In the genomic region with DNA sequence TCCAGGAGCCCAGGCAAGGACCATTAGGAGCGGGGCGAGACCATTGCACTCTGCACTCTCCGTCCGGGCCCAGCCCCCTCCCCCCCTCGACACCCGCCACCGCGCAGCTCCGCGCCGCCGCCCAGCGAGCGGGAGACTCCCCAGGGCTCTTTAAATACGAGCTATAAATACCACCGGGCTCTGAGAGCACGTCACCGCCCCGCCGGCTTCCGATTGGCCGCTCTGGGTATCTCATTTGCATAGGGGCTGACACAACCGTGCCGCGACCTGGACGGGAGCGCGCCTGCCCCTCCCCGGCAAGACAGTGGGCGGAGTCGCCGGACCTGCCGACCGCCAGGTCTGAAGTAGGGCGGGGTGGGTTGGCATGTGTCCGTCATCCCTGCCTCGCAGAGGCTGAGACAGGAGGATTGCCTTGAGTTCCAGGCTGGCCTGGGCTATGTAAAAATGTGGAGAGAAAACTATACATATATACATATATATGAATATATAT, we compare ENCODE assay signal across 8 mouse cellular contexts.
DNase-seq lines count a peak whose midpoint lies in the region; ATAC-seq and TF ChIP-seq lines count a peak whose summit lies in the region.

No protein-coding gene starts in this region.

- peak overlapping the region; percentile 93 for H3K4me2 ChIP-seq in hindbrain, postnatal 0 days (ENCODE audit: low read depth, low read length)

- H3K36me3 ChIP-seq in hindbrain, postnatal 0 days (ENCODE audit: insufficient read depth, low read length), result no peaks in the 10 kb centered on the region
- H3K36me3 ChIP-seq in megakaryocyte, embryonic 14.5 days (replicated peaks; ENCODE audit: low read length), result no peaks in the 10 kb centered on the region

- peak overlapping the region; percentile 98 for H3K27ac ChIP-seq in gastrocnemius, adult 2 months
- H3K27ac ChIP-seq in hindbrain, postnatal 0 days, result peak overlapping the region; percentile 77

- peak overlapping the region; percentile 43 for H3K9ac ChIP-seq in hindbrain, postnatal 0 days (replicated peaks; ENCODE audit: low read length)

- no peaks in the 10 kb centered on the region for H3K9me3 ChIP-seq in hindbrain, postnatal 0 days (ENCODE audit: low read length)
- no peaks in the 10 kb centered on the region for H3K9me3 ChIP-seq in megakaryocyte, embryonic 14.5 days

- under 1% methylated on average over 30 of the region's 37 CpGs for WGBS in hindbrain, postnatal 0 days

- DNase-seq in WW6 (ENCODE audit: low read depth, low spot score), result peak; percentile 91
- DNase-seq in cerebellum, postnatal 4 days (ENCODE audit: low spot score in 2 of 2), result peak; percentile 70 to 84
- peak; percentile 98 for DNase-seq in gastrocnemius, adult 2 months
- peak; percentile 95 for DNase-seq in hindbrain, postnatal 0 days (ENCODE audit: low spot score)
- DNase-seq in left cerebral cortex, adult 8-10 months (ENCODE audit: low spot score in 2 of 2), result peak; percentile 78 to 93
- peak; percentile 96 to 97 for DNase-seq in right cerebral cortex, postnatal 10 days (ENCODE audit: low spot score in 2 of 2)
- DNase-seq in urinary bladder, postnatal 25 days (ENCODE audit: low spot score), result peak; percentile 92

- no peak; the same call in 1 of the 2 replicates for TF ChIP-seq CTCF in gastrocnemius, adult 2 months (IDR thresholded peaks at IDR 0.05)
- no peak for TF ChIP-seq CTCF in hindbrain, postnatal 0 days (IDR thresholded peaks at IDR 0.05; ENCODE audit: low read depth)

- no peaks in the 10 kb centered on the region for H3K4me1 ChIP-seq in hindbrain, postnatal 0 days (ENCODE audit: insufficient read depth, low read length)
- H3K4me1 ChIP-seq in megakaryocyte, embryonic 14.5 days, result peaks cover 51% of the 10 kb centered on the region

- intact Hi-C loops in gastrocnemius, adult 2 months (cut with DNase I), result loop anchor here (2.0 to 5.0 kb wide), 2 partner anchors 92 to 253 kb away; no protein-coding TSS in a partner anchor

- H3K27me3 ChIP-seq in hindbrain, postnatal 0 days (ENCODE audit: insufficient read depth, low read length), result no peaks in the 10 kb centered on the region
- H3K27me3 ChIP-seq in megakaryocyte, embryonic 14.5 days (replicated peaks), result no peaks in the 10 kb centered on the region

- ATAC-seq in hindbrain, postnatal 0 days, result peak; percentile 93

- H3K4me3 ChIP-seq in gastrocnemius, adult 2 months, result peak overlapping the region; percentile 79
- peak overlapping the region; percentile 55 for H3K4me3 ChIP-seq in hindbrain, postnatal 0 days (ENCODE audit: low read length)
- peak overlapping the region; percentile 92 for H3K4me3 ChIP-seq in megakaryocyte, embryonic 14.5 days (replicated peaks)

Comparison
In these comparisons a context has a peak if more than half of its experiments do, and no peak if none do; other contexts are left out.
1. Peak in every context shown above with its lines: DNase-seq, ATAC-seq, H3K4me3 ChIP-seq and H3K27ac ChIP-seq.